Mouse (Mus musculus) megakaryocyte, adult 5-6 weeks (primary cell): ENCODE results near the gene Gpc6. TPM values are rescaled to one million over a fixed set of nuclear protein-coding genes. Genes with fewer than 3 reads are reported as not detected.

Source experiments
- ATAC-seq: 2 replicates; pipeline ENCODE4 v1.8.0; 2016; ENCODE audit warnings: mild to moderate bottlenecking, inconsistent platforms; ENCODE audit not compliant: poor library complexity, severe bottlenecking
- total RNA-seq, 2 experiments: library from RNA; stranded (forward) in 1 of 2; stranded (reverse) in 1 of 2; fragments of 153-499, 151-499 nt in 1 of 2; fragments of 221-1000, 200-1000 nt in 1 of 2; gene quantifications; 2 replicates each; pipeline versions ENCODE4 v1.2.3 to v1.2.4; 2015 to 2017

Gene Gpc6
- total RNA-seq, 2 experiments from 2014 or later, result 0.07 TPM; not detected in 1

GRCm38 (mm10) chr14:117778538-117779413 lies 853.7 kb downstream of the Gpc6 start:
- peak; percentile 77 for ATAC-seq

DNA sequence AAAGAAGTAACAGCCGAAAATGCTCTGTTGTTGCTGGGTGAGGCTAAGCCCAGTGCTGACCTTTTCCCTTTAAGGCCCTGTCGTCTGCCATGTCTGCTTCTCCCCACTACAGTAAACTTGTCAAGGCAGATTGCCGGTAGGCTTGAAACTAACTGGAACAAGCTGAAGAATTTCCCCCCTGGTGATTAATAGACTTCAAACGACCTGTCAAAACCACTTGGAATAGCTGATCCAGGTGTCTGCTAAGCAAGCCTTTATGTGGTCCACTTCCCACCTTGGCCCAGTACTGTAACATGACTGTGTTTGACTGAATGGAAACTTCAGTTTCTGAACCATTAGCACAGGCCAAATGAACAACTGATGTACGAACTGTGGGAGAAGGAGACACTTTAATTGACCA lies 856.6 kb downstream of the Gpc6 start:
- no peak for ATAC-seq

DNA sequence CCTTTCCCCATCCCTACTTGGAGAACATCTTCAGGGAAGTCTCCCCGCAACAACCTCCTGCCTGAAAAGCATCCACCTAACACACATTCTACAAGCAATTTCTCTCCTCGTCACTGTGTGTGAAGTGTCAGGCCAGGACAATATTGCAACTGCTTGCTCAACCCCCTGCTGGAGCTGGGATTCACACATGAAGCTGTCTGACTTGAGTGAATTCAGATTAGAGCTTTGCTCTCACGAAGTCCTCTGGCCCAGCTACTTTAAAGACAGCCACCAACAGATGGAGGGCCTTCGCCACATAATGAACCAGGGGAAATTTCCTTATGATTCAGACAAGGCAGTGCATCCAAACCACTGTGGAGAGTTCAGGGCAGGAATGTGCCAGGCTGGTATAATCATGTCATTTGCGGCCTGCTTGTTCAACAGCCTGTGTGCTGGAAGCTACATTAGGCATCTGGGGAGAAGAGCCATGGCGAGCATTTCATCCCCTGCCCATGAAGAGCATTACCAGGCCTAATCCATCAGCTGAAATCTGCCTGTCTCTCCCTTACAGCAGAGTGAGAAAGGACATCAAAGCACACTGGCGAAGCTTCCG lies 858.7 kb downstream of the Gpc6 start:
- ATAC-seq, result no peak

- ATAC-seq, result no peak
Measured at GRCm38 (mm10) chr14:117784960-117785359, 859.8 kb downstream of the Gpc6 start.

GRCm38 (mm10) chr14:117785507-117786085 lies 860.5 kb downstream of the Gpc6 start:
- no peak for ATAC-seq

- peak; percentile 80 for ATAC-seq
Measured at GRCm38 (mm10) chr14:117786647-117787046, 861.5 kb downstream of the Gpc6 start.

GRCm38 (mm10) chr14:117794874-117795273 lies 869.8 kb downstream of the Gpc6 start:
- ATAC-seq, result peak; percentile 59

DNA sequence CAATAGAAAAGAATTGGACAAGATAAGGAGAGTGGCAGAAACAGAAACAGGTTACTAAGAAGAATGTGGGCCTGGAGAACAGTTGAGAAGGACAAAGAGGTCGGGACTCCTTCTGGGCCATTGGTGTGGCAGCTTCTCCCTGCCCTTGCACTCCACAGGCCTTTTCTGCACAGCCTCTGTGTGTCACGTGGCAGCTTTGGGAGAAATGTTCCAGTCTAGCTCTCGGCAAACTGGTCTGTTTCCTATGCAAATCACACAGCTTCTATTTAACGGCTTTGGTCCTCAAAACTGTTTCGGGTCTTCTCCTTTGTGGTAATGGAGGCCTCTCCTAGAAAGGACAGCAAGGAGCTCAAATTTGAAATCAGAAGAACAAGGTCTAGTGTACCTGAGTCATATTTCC lies 871.5 kb downstream of the Gpc6 start:
- no peak for ATAC-seq

DNA sequence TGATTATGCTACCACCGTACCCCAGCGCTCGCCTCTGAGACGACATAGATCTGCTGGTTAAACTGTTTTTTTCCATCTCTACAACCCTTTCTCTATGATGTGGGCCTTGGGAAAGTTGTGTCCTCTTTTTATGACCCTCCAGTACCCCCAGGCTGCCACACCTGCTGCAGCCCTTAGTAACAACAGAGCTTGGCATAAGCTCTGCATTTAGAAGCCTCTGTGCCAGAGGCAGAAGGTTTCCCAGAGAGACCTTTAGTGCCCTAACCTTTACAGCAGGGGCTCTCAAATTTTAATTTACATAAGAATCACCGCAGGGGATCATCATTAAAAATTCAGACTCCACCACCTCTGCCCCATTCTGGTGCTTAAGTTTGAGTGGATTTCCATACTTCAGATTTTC lies 875.3 kb downstream of the Gpc6 start:
- no peak for ATAC-seq

GRCm38 (mm10) chr14:117807846-117808245 lies 882.7 kb downstream of the Gpc6 start:
- no peak for ATAC-seq

- no peak for ATAC-seq
Measured at GRCm38 (mm10) chr14:117808326-117808725, 883.2 kb downstream of the Gpc6 start.

GRCm38 (mm10) chr14:117810321-117811270 lies 885.5 kb downstream of the Gpc6 start:
- ATAC-seq, result no peak

GRCm38 (mm10) chr14:117813473-117813872 lies 888.4 kb downstream of the Gpc6 start:
- ATAC-seq, result peak; percentile 44

DNA sequence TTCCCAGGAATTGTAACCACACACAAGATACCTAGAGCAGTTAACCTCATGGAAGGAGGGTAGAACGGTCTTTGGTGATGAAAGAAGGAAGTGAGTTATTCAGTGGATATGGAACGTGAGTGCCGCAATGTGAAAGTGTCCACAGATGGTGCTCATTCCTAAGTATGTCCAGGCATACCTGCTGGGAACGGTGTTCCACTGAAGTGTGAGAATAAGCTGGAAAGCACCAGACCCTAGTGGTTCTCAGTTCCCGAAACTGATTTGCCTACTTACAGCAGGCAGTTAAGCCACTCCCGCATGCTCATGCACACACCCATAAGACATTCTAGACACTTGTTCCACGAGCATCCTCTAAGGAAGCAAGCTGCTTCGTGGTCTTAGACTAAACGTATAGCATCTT lies 890.9 kb downstream of the Gpc6 start:
- ATAC-seq, result peak; percentile 28; the same call in 1 of the 2 replicates

- no peak for ATAC-seq
Measured at GRCm38 (mm10) chr14:117816706-117817105, 891.6 kb downstream of the Gpc6 start.

GRCm38 (mm10) chr14:117817196-117817595 lies 892.1 kb downstream of the Gpc6 start:
- no peak for ATAC-seq

DNA sequence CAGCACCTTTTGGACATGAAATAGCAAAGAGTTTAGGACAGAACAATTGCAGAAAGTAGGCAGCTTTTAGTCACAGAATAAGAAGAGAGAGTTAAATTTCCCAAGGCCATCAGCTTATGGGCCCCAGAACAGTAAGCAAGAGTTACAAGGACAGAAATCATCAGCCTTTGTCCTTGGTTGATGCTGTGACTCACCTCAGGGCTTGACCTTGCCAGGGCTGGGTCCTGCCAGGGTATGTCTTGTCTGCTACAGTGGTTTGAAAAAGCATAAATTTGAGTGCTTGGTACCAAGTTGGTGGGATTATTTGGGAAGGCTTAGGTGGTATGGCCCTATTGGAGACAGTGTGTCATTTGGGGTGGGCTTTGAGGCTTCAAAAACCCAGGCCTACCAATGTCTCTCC lies 899.4 kb downstream of the Gpc6 start:
- ATAC-seq, result no peak

DNA sequence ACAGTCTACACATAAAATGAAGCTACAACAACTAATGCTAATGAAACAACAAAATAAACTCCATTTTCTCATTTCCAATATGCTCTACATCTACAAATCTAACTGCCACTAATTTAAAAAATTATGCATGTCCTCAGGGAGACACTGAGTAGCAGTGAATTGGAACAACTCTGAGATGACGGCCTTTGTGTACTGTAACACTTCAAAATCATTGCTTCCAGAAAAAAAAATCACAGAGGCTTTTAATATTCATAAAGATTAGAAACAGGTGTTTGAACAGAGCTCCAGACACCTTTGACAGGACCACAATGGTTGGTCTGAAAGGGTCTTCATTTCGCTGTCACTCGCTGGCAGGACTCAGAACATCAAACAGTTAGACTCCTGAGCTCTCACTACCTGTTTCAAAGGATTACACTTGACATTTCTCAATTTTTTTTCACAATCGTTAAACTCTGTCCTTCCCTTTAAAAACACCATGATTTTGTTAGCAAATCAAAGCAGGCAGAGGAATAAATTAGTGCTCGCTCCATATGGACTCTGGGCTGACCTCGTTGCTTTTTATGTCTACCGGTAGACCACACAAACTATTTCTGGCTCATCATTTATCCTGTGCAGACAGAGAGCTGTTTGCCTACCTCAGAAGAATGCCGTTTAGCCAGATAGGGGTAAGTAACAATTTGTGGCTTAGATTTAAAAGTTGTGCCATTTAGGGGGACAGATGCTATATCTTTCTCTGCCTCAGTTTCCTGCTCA lies 901.4 kb downstream of the Gpc6 start:
- ATAC-seq, result no peak

DNA sequence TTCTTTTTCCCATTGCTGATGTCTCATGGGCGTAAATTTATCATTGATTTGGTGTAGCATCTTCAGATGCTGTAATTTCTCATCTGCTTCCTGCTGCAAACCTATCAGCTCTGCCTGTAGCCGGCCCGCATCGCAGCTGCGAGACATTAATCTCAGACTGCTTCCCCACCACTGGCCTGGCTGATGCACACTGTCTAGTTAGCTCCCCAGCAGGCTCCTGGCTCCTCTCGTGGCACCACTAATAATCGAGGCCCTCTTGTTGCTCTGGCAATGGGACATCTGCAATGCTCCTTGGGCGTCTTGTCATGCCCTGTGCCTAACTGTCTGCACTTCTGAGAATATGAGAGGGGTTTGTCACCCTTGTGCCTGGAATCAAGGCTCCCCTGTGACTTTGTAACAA lies 906.2 kb downstream of the Gpc6 start:
- no peak for ATAC-seq

- ATAC-seq, result peak; percentile 85
Measured at GRCm38 (mm10) chr14:117831731-117832130, 906.6 kb downstream of the Gpc6 start.
